Mouse (Mus musculus): Measurements from ENCODE around the gene Mbl2.
A peak's percentile ranks its signal among the peaks of the same experiment; 100 is the strongest.
"Not testable (repeated sequence)": the region's sequence is repeated elsewhere in the genome, so short reads cannot be mapped to it uniquely, and the experiment has no call there.

Mbl2 gene

GRCm38 (mm10) chr19:30232691-30233090 is at the start of gene Mbl2:
TSS of gene Mbl2 (plus strand) at chr19:30232942.
- DNase-seq (ENCODE audit: low read depth, low spot score): no peak

- no peak for DNase-seq (ENCODE audit: low read depth, low spot score)
Measured at GRCm38 (mm10) chr19:30185536-30185935, 47.2 kb upstream of the Mbl2 start.

- no peak for DNase-seq (ENCODE audit: low read depth, low spot score)
Measured at GRCm38 (mm10) chr19:30187232-30187631, 45.5 kb upstream of the Mbl2 start.

GRCm38 (mm10) chr19:30194999-30195398 is 37.7 kb upstream of the Mbl2 start:
- DNase-seq (ENCODE audit: low read depth, low spot score): no peak

GRCm38 (mm10) chr19:30202177-30202576 is 30.6 kb upstream of the Mbl2 start:
- no peak for DNase-seq (ENCODE audit: low read depth, low spot score)

- peak; percentile 28 for DNase-seq (ENCODE audit: low read depth, low spot score)
Measured at GRCm38 (mm10) chr19:30205159-30205816, 27.5 kb upstream of the Mbl2 start.

GRCm38 (mm10) chr19:30205874-30206273 is 26.9 kb upstream of the Mbl2 start:
- DNase-seq (ENCODE audit: low read depth, low spot score): no peak

- no peak for DNase-seq (ENCODE audit: low read depth, low spot score)
Measured at GRCm38 (mm10) chr19:30206981-30207380, 25.8 kb upstream of the Mbl2 start.

- not testable (repeated sequence) for DNase-seq (ENCODE audit: low read depth, low spot score)
Measured at GRCm38 (mm10) chr19:30209006-30209405, 23.7 kb upstream of the Mbl2 start.

- no peak for DNase-seq (ENCODE audit: low read depth, low spot score)
Measured at GRCm38 (mm10) chr19:30214026-30214425, 18.7 kb upstream of the Mbl2 start.

GRCm38 (mm10) chr19:30215736-30216135 is 17.0 kb upstream of the Mbl2 start:
- DNase-seq (ENCODE audit: low read depth, low spot score): not testable (repeated sequence)

- DNase-seq (ENCODE audit: low read depth, low spot score): no peak
Measured at GRCm38 (mm10) chr19:30216186-30216585, 16.6 kb upstream of the Mbl2 start.

- DNase-seq (ENCODE audit: low read depth, low spot score): peak; percentile 20
Measured at GRCm38 (mm10) chr19:30217335-30217734, 15.4 kb upstream of the Mbl2 start.

GRCm38 (mm10) chr19:30222593-30222992 is 10.1 kb upstream of the Mbl2 start:
- DNase-seq (ENCODE audit: low read depth, low spot score): not testable (repeated sequence)

GRCm38 (mm10) chr19:30229477-30229876 is 3.3 kb upstream of the Mbl2 start:
- no peak for DNase-seq (ENCODE audit: low read depth, low spot score)

GRCm38 (mm10) chr19:30234416-30234815 is 1.7 kb downstream of the Mbl2 start:
- no peak for DNase-seq (ENCODE audit: low read depth, low spot score)

GRCm38 (mm10) chr19:30247359-30247758 is 14.6 kb downstream of the Mbl2 start:
- no peak for DNase-seq (ENCODE audit: low read depth, low spot score)

- DNase-seq (ENCODE audit: low read depth, low spot score): peak; percentile 26
Measured at GRCm38 (mm10) chr19:30248822-30249221, 16.1 kb downstream of the Mbl2 start.

GRCm38 (mm10) chr19:30252253-30252652 is 19.5 kb downstream of the Mbl2 start:
- no peak for DNase-seq (ENCODE audit: low read depth, low spot score)

- no peak for DNase-seq (ENCODE audit: low read depth, low spot score)
Measured at GRCm38 (mm10) chr19:30256339-30256738, 23.6 kb downstream of the Mbl2 start.

GRCm38 (mm10) chr19:30281125-30281524 is 48.4 kb downstream of the Mbl2 start:
- DNase-seq (ENCODE audit: low read depth, low spot score): no peak

GRCm38 (mm10) chr19:30287899-30288490 is 55.3 kb downstream of the Mbl2 start:
- DNase-seq (ENCODE audit: low read depth, low spot score): no peak

Measured in brain, embryonic 18.5 days (tissue).